Mouse (Mus musculus) embryo, embryonic 10 days (tissue): ENCODE measurements around the gene Slc39a11.
"Not testable (repeated sequence)": the region's sequence is repeated elsewhere in the genome, so short reads cannot be mapped to it uniquely, and the experiment has no call there.

ENCODE experiments used
- DNase-seq: peaks from one replicate; pipeline ENCODE4 v3.0.0-alpha.2; 2015; ENCODE audit warnings: low spot score

The Slc39a11 gene

GRCm38 (mm10) chr11:113595144-113595543 is 54.7 kb downstream of the Slc39a11 start:
- no peak for DNase-seq

- DNase-seq, result no peak
These were observed 60.9 kb downstream of the Slc39a11 start for GRCm38 (mm10) chr11:113588936-113589335.

DNA sequence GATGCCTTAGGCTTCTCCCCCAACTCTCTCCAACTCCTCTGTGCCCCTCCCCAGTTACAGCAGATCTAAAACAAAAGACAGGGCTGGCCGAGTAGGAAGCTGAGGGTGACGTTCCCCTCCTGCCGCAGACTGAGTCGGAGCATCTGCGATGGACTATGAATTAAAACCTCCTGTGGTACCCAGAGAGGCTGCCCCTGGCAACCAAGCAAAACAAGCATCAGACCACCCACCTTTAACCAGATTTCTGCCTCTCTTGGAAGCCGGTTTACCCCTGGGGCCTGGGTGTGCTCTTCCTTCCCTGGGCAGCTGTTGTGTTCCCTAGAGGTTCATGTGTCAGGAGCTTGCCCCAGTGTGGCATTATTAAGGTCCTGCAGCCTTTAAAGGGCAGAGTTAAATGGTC is 63.5 kb downstream of the Slc39a11 start:
- peak; percentile 21 for DNase-seq

DNA sequence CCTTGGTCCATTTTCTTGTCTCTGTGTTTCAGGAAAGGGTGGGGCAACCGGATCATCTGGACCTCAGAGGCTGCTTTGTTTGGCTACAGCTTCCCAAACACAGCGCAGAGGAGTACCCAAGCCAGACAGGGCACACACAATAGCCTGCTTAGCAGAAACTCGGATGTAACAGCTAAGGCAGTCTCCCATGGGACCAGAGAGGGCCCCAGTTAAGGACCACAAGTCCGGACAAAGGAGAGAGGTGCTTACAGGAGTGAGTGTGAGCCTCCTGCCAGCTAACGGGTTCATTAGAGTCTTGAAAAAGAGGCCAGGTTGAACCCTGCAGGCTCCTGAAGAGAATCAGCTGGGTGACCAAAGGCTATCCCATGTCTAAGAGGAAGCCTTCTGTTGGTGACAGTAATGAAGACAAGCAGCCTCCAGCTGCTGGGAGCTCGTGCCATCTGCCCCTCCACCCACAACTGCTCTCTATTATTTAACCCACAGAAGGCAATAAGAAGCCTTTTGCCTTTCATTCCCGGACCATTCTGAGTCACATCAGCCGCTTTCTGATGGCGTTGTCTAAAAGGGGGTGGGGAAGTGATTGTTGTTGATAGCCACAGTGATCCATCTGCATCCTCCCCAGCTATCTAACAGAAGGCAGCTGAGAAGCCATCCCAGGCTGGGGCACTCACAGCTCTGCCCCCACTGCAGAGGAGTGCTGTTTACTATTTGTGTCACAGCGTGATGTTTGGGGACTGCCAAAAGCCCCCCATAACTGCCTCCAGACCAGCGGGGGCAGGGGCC is 65.8 kb downstream of the Slc39a11 start:
- peak; percentile 34 for DNase-seq

- DNase-seq, result no peak
These were observed 72.7 kb downstream of the Slc39a11 start for GRCm38 (mm10) chr11:113577221-113577620.

DNA sequence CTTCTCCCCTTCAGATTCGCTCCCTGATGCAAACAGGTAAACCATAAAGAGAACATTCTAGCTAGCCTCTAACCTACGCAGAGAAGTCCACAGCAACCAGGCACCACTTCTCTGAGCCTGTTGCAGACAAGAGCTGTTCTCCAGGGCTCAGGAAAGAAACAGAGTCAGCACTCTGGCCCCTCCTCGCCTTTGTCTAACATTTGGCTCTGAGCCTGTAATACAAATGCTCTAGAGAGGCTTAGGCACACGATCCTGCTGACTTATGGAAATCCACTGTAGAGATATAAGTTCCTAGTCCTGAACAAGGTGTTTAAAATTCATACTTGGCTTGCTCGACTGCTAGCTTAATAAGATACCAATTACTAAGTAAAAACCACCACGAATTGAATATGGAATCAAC is 77.2 kb downstream of the Slc39a11 start:
- no peak for DNase-seq

- no peak for DNase-seq
These were observed 78.3 kb downstream of the Slc39a11 start for GRCm38 (mm10) chr11:113571616-113572015.

- DNase-seq, result no peak
These were observed 80.9 kb downstream of the Slc39a11 start for GRCm38 (mm10) chr11:113568999-113569398.

DNA sequence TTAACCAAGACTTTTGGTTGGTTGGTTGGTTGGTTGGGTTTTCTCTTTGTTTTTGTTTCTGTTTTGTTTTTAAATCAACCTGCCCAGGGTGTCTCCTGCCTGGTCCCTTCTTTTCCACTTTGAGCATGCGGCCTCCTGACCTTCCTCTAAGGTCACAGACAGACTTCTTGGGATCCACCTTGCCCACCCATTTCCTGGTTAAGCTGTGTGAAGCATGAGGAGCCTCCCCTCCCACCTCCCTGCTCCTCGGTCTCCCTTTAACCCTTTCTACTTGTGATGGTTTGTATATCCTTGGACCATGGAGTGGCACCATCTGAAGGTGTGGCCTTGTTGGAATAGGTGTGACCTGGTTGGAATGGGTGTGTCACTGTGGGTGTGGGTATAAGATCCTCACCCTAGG is 82.0 kb downstream of the Slc39a11 start:
- DNase-seq, result not testable (repeated sequence)

DNA sequence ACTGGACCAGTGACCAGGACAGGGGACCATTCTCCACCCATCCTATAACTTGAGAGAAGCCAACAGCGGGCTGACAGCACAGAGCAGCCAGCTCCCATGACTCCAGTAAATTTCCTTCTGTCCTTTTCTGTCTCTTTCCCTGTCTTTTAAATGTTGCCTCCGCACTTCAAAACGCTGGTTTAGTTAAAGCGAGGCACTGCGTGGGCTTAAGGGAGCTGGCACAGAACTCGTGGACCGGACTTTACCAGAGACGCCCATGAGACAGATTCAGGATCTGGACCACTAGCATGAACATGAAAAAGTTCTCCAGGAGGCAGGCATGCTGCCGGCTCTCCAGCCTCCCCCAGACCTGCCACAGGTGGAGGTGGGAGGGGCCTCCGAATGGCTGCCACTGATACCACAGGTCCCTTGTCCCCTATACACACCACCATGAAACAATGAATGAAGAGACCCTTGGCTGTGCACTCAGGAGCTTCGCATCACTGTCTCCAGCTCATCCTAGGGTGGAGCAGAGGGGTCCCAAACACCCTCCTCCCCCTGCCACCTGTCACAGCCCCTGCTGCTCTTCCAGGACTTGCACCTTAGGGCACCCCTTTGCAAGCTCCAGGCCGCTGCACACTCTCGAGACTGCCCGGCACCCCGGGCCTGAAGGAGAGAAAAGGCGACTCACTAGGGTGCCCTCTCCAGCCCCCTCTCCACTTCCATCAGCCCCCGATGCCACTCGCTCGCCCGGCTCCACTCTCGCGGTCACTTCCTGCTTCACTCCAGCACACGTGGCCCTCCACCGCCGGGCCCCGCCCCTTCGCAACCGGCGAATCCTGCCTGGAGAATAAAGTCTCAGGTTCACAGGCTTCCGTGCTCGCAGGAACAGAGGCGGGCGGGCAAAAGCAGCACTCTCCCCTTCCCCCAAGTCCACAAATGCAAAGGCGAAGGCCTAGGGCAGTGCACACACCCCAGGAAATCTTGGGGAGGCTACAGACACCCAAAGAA is 84.6 kb downstream of the Slc39a11 start:
- peak; percentile 94 for DNase-seq

DNA sequence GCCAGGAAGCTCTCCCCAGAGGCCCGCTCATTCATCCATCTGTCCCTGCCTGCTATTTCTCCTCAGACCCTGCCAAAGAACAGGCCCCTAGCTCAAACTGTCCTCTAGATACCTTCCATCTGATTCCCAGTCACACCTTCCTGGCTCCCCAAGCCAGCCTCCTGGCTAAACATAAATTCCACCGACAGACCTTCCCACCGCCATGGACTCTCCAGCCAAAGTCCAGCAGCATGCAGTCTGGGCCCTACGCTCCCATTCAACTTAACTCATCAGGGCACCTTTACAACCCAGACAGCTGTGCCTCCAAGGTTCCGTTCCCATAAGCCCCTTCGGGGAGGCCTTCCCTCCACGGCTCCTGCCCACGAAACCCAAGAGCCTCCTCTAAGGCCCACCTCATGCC is 87.6 kb downstream of the Slc39a11 start:
- DNase-seq, result no peak

GRCm38 (mm10) chr11:113560150-113560549 is 89.7 kb downstream of the Slc39a11 start:
- no peak for DNase-seq

- DNase-seq, result no peak
These were observed 91.4 kb downstream of the Slc39a11 start for GRCm38 (mm10) chr11:113558505-113558904.

DNA sequence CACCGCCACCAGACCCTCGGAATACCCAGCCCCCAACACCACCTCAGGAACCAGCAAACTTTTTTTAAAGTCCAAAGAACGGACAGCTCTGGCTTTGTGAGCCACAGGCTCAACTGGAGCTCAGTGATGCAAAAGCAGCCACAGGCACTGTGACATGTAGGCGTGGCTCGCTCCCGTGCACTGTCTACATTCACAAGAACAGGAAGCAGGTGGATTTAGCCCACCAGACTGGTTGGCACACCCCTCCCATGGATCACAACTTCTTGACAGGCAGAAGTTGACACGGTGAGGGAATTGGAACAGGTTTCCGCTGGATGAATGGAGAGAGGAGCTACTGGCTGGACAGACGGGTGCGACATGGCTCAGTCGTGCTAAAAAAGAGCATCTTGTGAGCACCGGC is 93.7 kb downstream of the Slc39a11 start:
- no peak for DNase-seq

DNA sequence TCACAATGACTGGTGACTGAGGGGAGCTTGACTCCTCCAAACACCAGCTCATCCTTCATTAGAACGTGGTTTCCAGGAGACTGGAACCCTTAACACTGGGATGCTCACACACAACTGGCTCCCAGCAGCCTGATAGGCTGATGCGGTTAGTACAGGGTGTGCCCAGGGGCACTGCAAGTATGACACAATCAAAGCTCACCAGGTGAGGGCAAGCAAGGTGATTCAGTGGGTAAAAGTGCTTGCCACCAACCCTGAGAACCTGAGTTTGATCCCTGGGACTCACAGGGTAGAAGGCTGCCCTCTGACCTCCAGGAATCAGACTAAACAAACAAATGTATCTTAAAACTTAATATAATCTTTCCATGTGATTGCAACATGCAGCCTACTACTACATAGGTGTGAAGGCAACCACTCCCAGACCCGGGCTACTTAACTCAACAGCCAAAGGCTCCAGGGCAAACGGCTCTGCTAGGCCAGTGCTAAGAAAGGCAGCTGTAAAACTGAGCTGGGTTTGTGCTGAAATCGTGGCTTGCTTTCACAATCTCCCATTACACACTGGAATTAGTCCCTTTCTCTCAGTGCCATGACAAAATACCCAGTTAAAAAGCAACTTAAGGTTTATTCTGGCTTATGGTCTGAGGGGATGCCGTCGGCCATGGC is 95.0 kb downstream of the Slc39a11 start:
- no peak for DNase-seq

GRCm38 (mm10) chr11:113554194-113554593 is 95.7 kb downstream of the Slc39a11 start:
- no peak for DNase-seq

GRCm38 (mm10) chr11:113553605-113554004 is 96.3 kb downstream of the Slc39a11 start:
- DNase-seq, result no peak

DNA sequence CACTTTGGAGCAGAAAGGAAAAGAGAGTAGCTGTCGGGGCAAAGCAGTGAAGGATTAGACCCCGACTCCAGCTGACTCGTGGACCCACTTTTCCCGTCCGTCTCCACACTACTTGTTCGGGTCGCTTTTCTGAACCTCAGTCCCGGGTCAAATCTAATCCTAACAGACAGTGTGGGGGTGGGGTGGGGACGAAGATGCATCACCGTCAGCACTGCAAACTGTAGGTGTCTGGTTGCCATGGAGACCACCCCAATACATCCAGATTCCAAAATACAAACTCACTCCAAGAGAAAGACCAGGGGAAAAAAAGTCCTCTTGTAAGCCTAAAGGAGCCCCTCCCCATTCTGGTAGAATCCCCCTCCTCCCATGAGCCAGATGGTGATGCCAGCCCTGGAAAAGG is 97.3 kb downstream of the Slc39a11 start:
- DNase-seq, result no peak

DNA sequence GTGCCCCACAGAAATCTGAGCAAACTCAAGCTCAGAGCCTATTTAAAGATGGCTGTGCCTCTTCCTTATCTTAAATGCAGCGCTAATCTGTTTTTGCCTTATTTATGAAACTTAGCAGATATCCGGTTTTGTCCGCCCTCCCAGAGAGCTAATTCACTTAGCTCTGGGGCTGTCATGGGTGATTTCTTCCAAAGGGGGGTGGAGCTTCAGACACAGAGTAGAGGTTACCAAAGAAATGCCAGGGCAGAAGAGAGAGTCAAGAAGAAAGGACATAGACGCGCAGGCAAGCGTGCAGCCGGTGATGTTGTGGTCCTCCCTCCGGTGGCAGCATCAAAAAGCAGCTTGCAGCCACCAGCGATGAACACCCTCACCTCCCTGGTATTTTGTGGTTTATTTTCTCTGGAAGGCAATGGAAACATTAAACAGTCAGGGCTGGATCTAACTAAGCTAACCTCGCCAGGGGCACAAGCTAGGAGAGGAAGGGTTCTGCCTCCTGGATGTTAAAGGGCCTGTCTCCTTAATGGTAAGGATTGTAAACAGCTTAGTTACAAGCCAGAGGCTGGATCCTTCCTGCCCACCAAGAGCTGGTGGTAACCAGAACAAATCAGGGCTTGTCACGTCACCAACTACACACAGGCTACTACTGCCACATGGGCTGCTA is 103.5 kb downstream of the Slc39a11 start:
- no peak for DNase-seq

DNA sequence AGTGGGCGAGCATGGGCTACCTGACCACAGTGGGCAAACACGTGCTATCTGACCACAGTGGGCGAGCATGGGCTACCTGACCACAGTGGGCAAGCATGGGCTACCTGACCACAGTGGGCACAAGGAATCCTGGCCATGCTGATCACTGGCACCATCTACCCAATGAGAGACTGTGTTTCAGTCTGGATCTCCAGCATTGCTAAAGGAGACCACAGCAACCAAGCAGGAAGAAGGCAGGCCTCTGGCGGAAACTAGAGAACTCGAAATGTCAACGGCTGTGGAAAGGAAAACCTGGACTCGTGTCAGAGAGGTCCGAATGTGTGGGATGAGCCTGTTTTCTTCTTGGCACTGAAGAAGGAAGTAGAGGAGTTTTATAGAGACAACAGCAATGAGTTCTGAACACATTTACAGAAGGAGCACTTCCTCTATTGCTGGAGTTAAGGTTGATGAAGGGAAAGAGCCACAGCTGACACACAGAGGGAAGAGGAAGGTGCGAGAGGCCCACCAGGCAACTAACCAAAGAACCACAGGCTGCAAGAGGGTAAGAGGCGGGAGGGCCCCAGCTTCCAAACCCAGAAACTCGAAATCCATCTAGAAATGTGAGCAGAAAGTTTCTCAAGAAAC is 105.8 kb downstream of the Slc39a11 start:
- no peak for DNase-seq

DNA sequence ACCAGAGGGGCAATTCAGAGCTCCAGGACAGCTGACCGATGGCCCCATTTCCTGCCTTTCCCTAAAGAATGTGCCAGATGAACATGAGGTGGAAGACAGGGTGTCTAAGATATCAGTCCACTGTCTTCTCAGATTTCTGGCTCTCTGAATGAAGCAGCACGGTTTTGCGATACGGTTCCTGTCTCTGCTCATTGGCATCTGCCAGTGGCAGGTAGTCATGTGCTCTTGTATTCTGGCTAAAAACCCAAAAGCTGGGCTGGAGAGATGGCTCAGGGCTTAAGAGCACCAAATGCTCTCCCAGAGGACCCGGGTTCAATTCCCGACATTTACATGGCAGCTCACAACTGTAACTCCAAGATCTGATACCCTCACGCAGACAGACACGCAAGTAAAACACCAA is 108.8 kb downstream of the Slc39a11 start:
- no peak for DNase-seq
